Mouse (Mus musculus): ENCODE results near the gene Srp14. TPM values are rescaled to one million over a fixed set of nuclear protein-coding genes. Genes with fewer than 3 reads are reported as not detected.

The Srp14 gene
- polyA plus RNA-seq, 1 experiment from 2014 or later = 339 TPM

GRCm38 (mm10) chr2:118478833-118479549 lies 520 bp downstream of the Srp14 start:
- ATAC-seq (ENCODE audit: low FRiP score) = peak; percentile 80
- H3K36me3 ChIP-seq (replicated peaks; ENCODE audit: control insufficient read depth, insufficient read depth) = peaks cover 38% of the 10 kb centered on the region
- no peaks in the 10 kb centered on the region for H3K27me3 ChIP-seq (ENCODE audit: control insufficient read depth, insufficient read depth, low read length)
- peaks cover 11% of the 10 kb centered on the region for H3K4me1 ChIP-seq (replicated peaks; ENCODE audit: control insufficient read depth, insufficient read depth, low read length)
- no peaks in the 10 kb centered on the region for H3K9me3 ChIP-seq (ENCODE audit: control insufficient read depth, low read length)
- peak overlapping the region; percentile 87 for H3K4me2 ChIP-seq (replicated peaks)
- peak overlapping the region; percentile 90 for H3K9ac ChIP-seq
- 3% methylated on average over 50 of the region's 52 CpGs for WGBS
- DNase-seq (ENCODE audit: low spot score) = no peak
- peak overlapping the region; percentile 87 for H3K27ac ChIP-seq
- peak overlapping the region; percentile 97 for H3K4me3 ChIP-seq (replicated peaks; ENCODE audit: low read length)

GRCm38 (mm10) chr2:118468354-118468753 lies 11.2 kb downstream of the Srp14 start:
- H3K4me3 ChIP-seq (replicated peaks; ENCODE audit: low read length) = no peak overlapping the region
- DNase-seq (ENCODE audit: low spot score) (no peak), ATAC-seq (ENCODE audit: low FRiP score) (no peak)
- H3K36me3 ChIP-seq (replicated peaks; ENCODE audit: control insufficient read depth, insufficient read depth) = peaks cover 84% of the 10 kb centered on the region
- H3K4me1 ChIP-seq (replicated peaks; ENCODE audit: control insufficient read depth, insufficient read depth, low read length) = no peaks in the 10 kb centered on the region
- no peak overlapping the region for H3K27ac ChIP-seq
- no peaks in the 10 kb centered on the region for H3K9me3 ChIP-seq (ENCODE audit: control insufficient read depth, low read length)
- H3K27me3 ChIP-seq (ENCODE audit: control insufficient read depth, insufficient read depth, low read length) = no peaks in the 10 kb centered on the region
- H3K9ac ChIP-seq = no peak overlapping the region
- no peak overlapping the region for H3K4me2 ChIP-seq (replicated peaks)

- H3K27me3 ChIP-seq (ENCODE audit: control insufficient read depth, insufficient read depth, low read length) = no peaks in the 10 kb centered on the region
- ATAC-seq (ENCODE audit: low FRiP score) (no peak), DNase-seq (ENCODE audit: low spot score) (no peak)
- H3K4me2 ChIP-seq (replicated peaks) = no peak overlapping the region
- peaks cover 84% of the 10 kb centered on the region for H3K36me3 ChIP-seq (replicated peaks; ENCODE audit: control insufficient read depth, insufficient read depth)
- 63% methylated on average over 1 of the region's 1 CpGs for WGBS
- H3K9me3 ChIP-seq (ENCODE audit: control insufficient read depth, low read length) = no peaks in the 10 kb centered on the region
- no peak overlapping the region for H3K27ac ChIP-seq
- no peaks in the 10 kb centered on the region for H3K4me1 ChIP-seq (replicated peaks; ENCODE audit: control insufficient read depth, insufficient read depth, low read length)
- H3K9ac ChIP-seq = no peak overlapping the region
- no peak overlapping the region for H3K4me3 ChIP-seq (replicated peaks; ENCODE audit: low read length)
Measured at GRCm38 (mm10) chr2:118466601-118467000, 12.9 kb downstream of the Srp14 start.

GRCm38 (mm10) chr2:118465894-118466293 lies 13.6 kb downstream of the Srp14 start:
- peaks cover 77% of the 10 kb centered on the region for H3K36me3 ChIP-seq (replicated peaks; ENCODE audit: control insufficient read depth, insufficient read depth)
- H3K27ac ChIP-seq = no peak overlapping the region
- DNase-seq (ENCODE audit: low spot score) (no peak), ATAC-seq (ENCODE audit: low FRiP score) (no peak)
- WGBS = 73% methylated on average over 2 of the region's 2 CpGs
- H3K4me2 ChIP-seq (replicated peaks) = no peak overlapping the region
- H3K27me3 ChIP-seq (ENCODE audit: control insufficient read depth, insufficient read depth, low read length) = no peaks in the 10 kb centered on the region
- H3K4me1 ChIP-seq (replicated peaks; ENCODE audit: control insufficient read depth, insufficient read depth, low read length) = no peaks in the 10 kb centered on the region
- H3K4me3 ChIP-seq (replicated peaks; ENCODE audit: low read length) = no peak overlapping the region
- H3K9me3 ChIP-seq (ENCODE audit: control insufficient read depth, low read length) = no peaks in the 10 kb centered on the region
- H3K9ac ChIP-seq = no peak overlapping the region

- Histone ChIP-seq H3K9ac (no peak overlapping the region), H3K4me1 (replicated peaks; ENCODE audit: control insufficient read depth, insufficient read depth, low read length) (no peaks in the 10 kb centered on the region), H3K9me3 (ENCODE audit: control insufficient read depth, low read length) (no peaks in the 10 kb centered on the region), H3K27ac (no peak overlapping the region), H3K27me3 (ENCODE audit: control insufficient read depth, insufficient read depth, low read length) (no peaks in the 10 kb centered on the region), H3K4me2 (replicated peaks) (no peak overlapping the region), H3K36me3 (replicated peaks; ENCODE audit: control insufficient read depth, insufficient read depth) (peaks cover 69% of the 10 kb centered on the region), H3K4me3 (replicated peaks; ENCODE audit: low read length) (no peak overlapping the region)
- ATAC-seq (ENCODE audit: low FRiP score) (no peak), DNase-seq (ENCODE audit: low spot score) (no peak)
- WGBS = 74% methylated on average over 3 of the region's 3 CpGs
Measured at GRCm38 (mm10) chr2:118464450-118464849, 15.1 kb downstream of the Srp14 start.

GRCm38 (mm10) chr2:118463480-118463879 lies 16.0 kb downstream of the Srp14 start:
- 87% methylated on average over 5 of the region's 5 CpGs for WGBS
- H3K36me3 ChIP-seq (replicated peaks; ENCODE audit: control insufficient read depth, insufficient read depth) = peaks cover 62% of the 10 kb centered on the region
- no peak for ATAC-seq (ENCODE audit: low FRiP score)
- no peak for DNase-seq (ENCODE audit: low spot score)
- no peak overlapping the region for H3K27ac ChIP-seq
- H3K4me1 ChIP-seq (replicated peaks; ENCODE audit: control insufficient read depth, insufficient read depth, low read length) = no peaks in the 10 kb centered on the region
- H3K9ac ChIP-seq = no peak overlapping the region
- H3K27me3 ChIP-seq (ENCODE audit: control insufficient read depth, insufficient read depth, low read length) = no peaks in the 10 kb centered on the region
- no peaks in the 10 kb centered on the region for H3K9me3 ChIP-seq (ENCODE audit: control insufficient read depth, low read length)
- H3K4me2 ChIP-seq (replicated peaks) = no peak overlapping the region
- H3K4me3 ChIP-seq (replicated peaks; ENCODE audit: low read length) = no peak overlapping the region

- DNase-seq (ENCODE audit: low spot score) (no peak), ATAC-seq (ENCODE audit: low FRiP score) (no peak)
- Histone ChIP-seq H3K4me2 (replicated peaks) (no peak overlapping the region), H3K36me3 (replicated peaks; ENCODE audit: control insufficient read depth, insufficient read depth) (peaks cover 47% of the 10 kb centered on the region), H3K27ac (no peak overlapping the region), H3K9ac (no peak overlapping the region), H3K4me3 (replicated peaks; ENCODE audit: low read length) (no peak overlapping the region), H3K9me3 (ENCODE audit: control insufficient read depth, low read length) (no peaks in the 10 kb centered on the region), H3K27me3 (ENCODE audit: control insufficient read depth, insufficient read depth, low read length) (no peaks in the 10 kb centered on the region), H3K4me1 (replicated peaks; ENCODE audit: control insufficient read depth, insufficient read depth, low read length) (peaks cover 12% of the 10 kb centered on the region; the same call in 1 of the 2 replicates)
- 82% methylated on average over 16 of the region's 16 CpGs for WGBS
Measured at GRCm38 (mm10) chr2:118461480-118462165, 17.9 kb downstream of the Srp14 start.

- H3K9ac ChIP-seq = no peak overlapping the region
- no peak overlapping the region for H3K4me2 ChIP-seq (replicated peaks)
- peaks cover 31% of the 10 kb centered on the region for H3K36me3 ChIP-seq (replicated peaks; ENCODE audit: control insufficient read depth, insufficient read depth)
- H3K4me1 ChIP-seq (replicated peaks; ENCODE audit: control insufficient read depth, insufficient read depth, low read length) = peaks cover 12% of the 10 kb centered on the region; the same call in 1 of the 2 replicates
- H3K27ac ChIP-seq = peak overlapping the region; percentile 88
- ATAC-seq (ENCODE audit: low FRiP score) (peak; percentile 86), DNase-seq (ENCODE audit: low spot score) (peak; percentile 71)
- H3K9me3 ChIP-seq (ENCODE audit: control insufficient read depth, low read length) = no peaks in the 10 kb centered on the region
- 47% methylated on average over 13 of the region's 13 CpGs for WGBS
- no peak overlapping the region for H3K4me3 ChIP-seq (replicated peaks; ENCODE audit: low read length)
- no peaks in the 10 kb centered on the region for H3K27me3 ChIP-seq (ENCODE audit: control insufficient read depth, insufficient read depth, low read length)
Measured at GRCm38 (mm10) chr2:118457463-118458261, 21.8 kb downstream of the Srp14 start.

GRCm38 (mm10) chr2:118457029-118457428 lies 22.5 kb downstream of the Srp14 start:
- Histone ChIP-seq H3K9me3 (ENCODE audit: control insufficient read depth, low read length) (no peaks in the 10 kb centered on the region), H3K27ac (peak overlapping the region; percentile 88), H3K36me3 (replicated peaks; ENCODE audit: control insufficient read depth, insufficient read depth) (peaks cover 25% of the 10 kb centered on the region), H3K4me1 (replicated peaks; ENCODE audit: control insufficient read depth, insufficient read depth, low read length) (peaks cover 12% of the 10 kb centered on the region; the same call in 1 of the 2 replicates), H3K9ac (no peak overlapping the region), H3K4me2 (replicated peaks) (no peak overlapping the region), H3K27me3 (ENCODE audit: control insufficient read depth, insufficient read depth, low read length) (no peaks in the 10 kb centered on the region), H3K4me3 (replicated peaks; ENCODE audit: low read length) (no peak overlapping the region)
- ATAC-seq (ENCODE audit: low FRiP score) = no peak
- DNase-seq (ENCODE audit: low spot score) = no peak
- 53% methylated on average over 3 of the region's 3 CpGs for WGBS
